Mouse (Mus musculus) thymus, postnatal 10 days (tissue): Measurements from ENCODE around the gene Myo1g.
A peak's percentile ranks its signal among the peaks of the same experiment; 100 is the strongest.

ENCODE experiments used
- DNase-seq, 2 experiments: peaks; one replicate each; pipeline ENCODE4 v3.0.0; 2021; ENCODE audit warnings: low spot score in 2 of 2

Myo1g gene

GRCm38 (mm10) chr11:6520507-6521173 lies at the start of gene Myo1g:
TSS of gene Myo1g (minus strand) at chr11:6520965.
- DNase-seq: peak; percentile 63 to 68

- DNase-seq: no peak
Measured at GRCm38 (mm10) chr11:6569410-6569777, 48.6 kb upstream of the Myo1g start.

- DNase-seq: no peak
Measured at GRCm38 (mm10) chr11:6568584-6569409, 48.0 kb upstream of the Myo1g start.

GRCm38 (mm10) chr11:6567951-6568350 lies 47.2 kb upstream of the Myo1g start:
- DNase-seq: no peak

GRCm38 (mm10) chr11:6566496-6566895 lies 45.7 kb upstream of the Myo1g start:
- DNase-seq: no peak

- no peak for DNase-seq
Measured at GRCm38 (mm10) chr11:6563201-6563600, 42.4 kb upstream of the Myo1g start.

GRCm38 (mm10) chr11:6562359-6562758 lies 41.6 kb upstream of the Myo1g start:
- DNase-seq: peak; percentile 27 to 47

GRCm38 (mm10) chr11:6561474-6561873 lies 40.7 kb upstream of the Myo1g start:
- DNase-seq: peak in 1 of 2 experiments; percentile 20

- DNase-seq: peak; percentile 45 to 69
Measured at GRCm38 (mm10) chr11:6560655-6561360, 40.0 kb upstream of the Myo1g start.

GRCm38 (mm10) chr11:6559996-6560395 lies 39.2 kb upstream of the Myo1g start:
- DNase-seq: no peak

- peak in 1 of 2 experiments; percentile 33 for DNase-seq
Measured at GRCm38 (mm10) chr11:6558234-6558633, 37.5 kb upstream of the Myo1g start.

- DNase-seq: no peak
Measured at GRCm38 (mm10) chr11:6550201-6550600, 29.4 kb upstream of the Myo1g start.

GRCm38 (mm10) chr11:6549770-6550169 lies 29.0 kb upstream of the Myo1g start:
- DNase-seq: no peak

GRCm38 (mm10) chr11:6547696-6548325 lies 27.0 kb upstream of the Myo1g start:
- DNase-seq: no peak

GRCm38 (mm10) chr11:6547037-6547680 lies 26.4 kb upstream of the Myo1g start:
- peak; percentile 66 to 67 for DNase-seq

- DNase-seq: peak; percentile 84 to 95
Measured at GRCm38 (mm10) chr11:6546205-6547013, 25.6 kb upstream of the Myo1g start, which contains the start of gene Ccm2. TSS of gene Ccm2 (plus strand) at chr11:6546887.

- no peak for DNase-seq
Measured at GRCm38 (mm10) chr11:6545857-6546192, 25.1 kb upstream of the Myo1g start.

GRCm38 (mm10) chr11:6545186-6545856 lies 24.6 kb upstream of the Myo1g start:
- no peak for DNase-seq

- no peak for DNase-seq
Measured at GRCm38 (mm10) chr11:6544683-6545082, 23.9 kb upstream of the Myo1g start.

GRCm38 (mm10) chr11:6530746-6531145 lies 10.0 kb upstream of the Myo1g start:
- DNase-seq: no peak
